Mouse (Mus musculus) lung, embryonic 15.5 days (tissue): ENCODE measurements around the gene Magi1. TPM values are rescaled to one million over a fixed set of nuclear protein-coding genes. Genes with fewer than 3 reads are reported as not detected.

Experiments used
- ATAC-seq: fragments of 200-750 bp; cut with Nextera tagmentation; 2 replicates; pipeline ENCODE4 v1.8.0; 2017; ENCODE audit warnings: moderate number of reproducible peaks, borderline replicate concordance; ENCODE audit not compliant: low FRiP score, low TSS enrichment; ENCODE audit errors: extremely low read depth
- H3K27ac ChIP-seq: fragments of 300-500 bp; sonication (generic); 2 replicates; pipeline ENCODE4 v1.5.1; 2015; ENCODE audit warnings: moderate library complexity, mild to moderate bottlenecking, inconsistent platforms
- H3K27me3 ChIP-seq: fragments of 300-500 bp; sonication (generic); 2 replicates; pipeline ENCODE4 v1.6.1; 2015; ENCODE audit warnings: inconsistent platforms
- H3K36me3 ChIP-seq: fragments of 300-500 bp; sonication (generic); 2 replicates; pipeline ENCODE4 v1.6.1; 2015; ENCODE audit warnings: inconsistent platforms
- H3K4me1 ChIP-seq: fragments of 300-500 bp; sonication (generic); 2 replicates; pipeline ENCODE4 v1.6.1; 2015; ENCODE audit warnings: inconsistent platforms
- H3K4me2 ChIP-seq: fragments of 300-500 bp; sonication (generic); 2 replicates; pipeline ENCODE4 v1.6.1; 2015; ENCODE audit warnings: inconsistent platforms, mild to moderate bottlenecking, moderate library complexity
- H3K4me3 ChIP-seq: fragments of 300-500 bp; sonication (generic); 2 replicates; pipeline ENCODE4 v1.5.1; 2015; ENCODE audit warnings: mild to moderate bottlenecking, inconsistent platforms
- H3K9ac ChIP-seq: fragments of 300-500 bp; sonication (generic); 2 replicates; pipeline ENCODE4 v1.6.1; 2015; ENCODE audit warnings: inconsistent platforms
- H3K9me3 ChIP-seq: fragments of 300-500 bp; sonication (generic); 2 replicates; pipeline ENCODE4 v1.6.1; 2016; ENCODE audit warnings: inconsistent platforms
- WGBS: fragments of 180-500 bp; shearing (Covaris S2); methylation state at CpG from one replicate; pipeline ENCODE4 v1.1.7; 2015; 5-methylcytosine and 5-hydroxymethylcytosine counted together
- polyA plus RNA-seq: library from polyadenylated mRNA; unstranded; fragments of >200 nt; fragmentation: Nextera tagmentation; extraction: Ambion mirVana; gene quantifications from 2 replicates; pipeline ENCODE4 v1.2.1, GENCODE M21; 2015

Magi1 gene
- polyA plus RNA-seq, 1 experiment from 2014 or later, result 9.0 TPM

GRCm38 (mm10) chr6:93723226-93723625 is 560.5 kb downstream of the Magi1 start:
- Histone ChIP-seq H3K4me1 (peaks cover 16% of the 10 kb centered on the region), H3K27ac (no peak overlapping the region), H3K4me3 (no peak overlapping the region), H3K27me3 (peaks cover 6% of the 10 kb centered on the region; the same call in 1 of the 2 replicates), H3K9me3 (no peaks in the 10 kb centered on the region), H3K4me2 (no peak overlapping the region), H3K9ac (no peak overlapping the region), H3K36me3 (no peaks in the 10 kb centered on the region)
- no peak for ATAC-seq
- WGBS, result 49% methylated on average over 2 of the region's 2 CpGs

- ATAC-seq, result no peak
- WGBS, result 57% methylated on average over 4 of the region's 4 CpGs
- Histone ChIP-seq H3K9me3 (no peaks in the 10 kb centered on the region), H3K4me1 (peaks cover 13% of the 10 kb centered on the region), H3K9ac (no peak overlapping the region), H3K27me3 (peaks cover 31% of the 10 kb centered on the region), H3K36me3 (no peaks in the 10 kb centered on the region), H3K4me3 (no peak overlapping the region), H3K4me2 (no peak overlapping the region), H3K27ac (no peak overlapping the region)
These were observed 564.2 kb downstream of the Magi1 start for GRCm38 (mm10) chr6:93719532-93719931.

GRCm38 (mm10) chr6:93718385-93718784 is 565.3 kb downstream of the Magi1 start:
- Histone ChIP-seq H3K4me2 (0 out of 2 replicates have a peak overlapping the region, but pooled peaks have one; percentile 8), H3K4me1 (peaks cover 13% of the 10 kb centered on the region), H3K4me3 (no peak overlapping the region), H3K36me3 (no peaks in the 10 kb centered on the region), H3K9me3 (no peaks in the 10 kb centered on the region), H3K27ac (no peak overlapping the region), H3K9ac (no peak overlapping the region), H3K27me3 (peaks cover 31% of the 10 kb centered on the region)
- 12% methylated on average over 5 of the region's 5 CpGs for WGBS
- ATAC-seq, result no peak

GRCm38 (mm10) chr6:93717826-93718375 is 565.8 kb downstream of the Magi1 start:
- ATAC-seq, result no peak

GRCm38 (mm10) chr6:93716686-93717625 is 566.8 kb downstream of the Magi1 start:
- Histone ChIP-seq H3K9ac (no peak overlapping the region), H3K4me1 (peaks cover 13% of the 10 kb centered on the region), H3K36me3 (no peaks in the 10 kb centered on the region), H3K9me3 (no peaks in the 10 kb centered on the region), H3K27ac (no peak overlapping the region), H3K4me2 (peak overlapping the region; percentile 40), H3K4me3 (peak overlapping the region; percentile 17; the same call in 1 of the 2 replicates), H3K27me3 (peaks cover 31% of the 10 kb centered on the region)
- ATAC-seq, result no peak
- 12% methylated on average over 24 of the region's 24 CpGs for WGBS

More at GRCm38 (mm10) chr6:93717826-93718375, 565.8 kb downstream of the Magi1 start:
- H3K4me3 ChIP-seq, result no peak overlapping the region
- no peaks in the 10 kb centered on the region for H3K36me3 ChIP-seq
- H3K27me3 ChIP-seq, result peaks cover 31% of the 10 kb centered on the region
- no peaks in the 10 kb centered on the region for H3K9me3 ChIP-seq
- H3K4me1 ChIP-seq, result peaks cover 13% of the 10 kb centered on the region
- no peak overlapping the region for H3K27ac ChIP-seq
- no peak overlapping the region for H3K9ac ChIP-seq
- 36% methylated on average over 7 of the region's 7 CpGs for WGBS
- H3K4me2 ChIP-seq, result 0 out of 2 replicates have a peak overlapping the region, but pooled peaks have one; percentile 40

GRCm38 (mm10) chr6:93715181-93716180 is 568.2 kb downstream of the Magi1 start:
- Histone ChIP-seq H3K4me2 (peak overlapping the region; percentile 40), H3K27ac (no peak overlapping the region), H3K36me3 (no peaks in the 10 kb centered on the region), H3K9me3 (no peaks in the 10 kb centered on the region), H3K4me1 (peaks cover 13% of the 10 kb centered on the region), H3K9ac (no peak overlapping the region), H3K27me3 (peaks cover 31% of the 10 kb centered on the region), H3K4me3 (0 out of 2 replicates have a peak overlapping the region, but pooled peaks have one; percentile 17)
- WGBS, result 39% methylated on average over 24 of the region's 24 CpGs
- no peak for ATAC-seq

GRCm38 (mm10) chr6:93704350-93704749 is 579.4 kb downstream of the Magi1 start:
- ATAC-seq, result no peak
- Histone ChIP-seq H3K4me2 (no peak overlapping the region), H3K9ac (no peak overlapping the region), H3K9me3 (no peaks in the 10 kb centered on the region), H3K4me3 (no peak overlapping the region), H3K27ac (no peak overlapping the region), H3K4me1 (no peaks in the 10 kb centered on the region), H3K27me3 (no peaks in the 10 kb centered on the region), H3K36me3 (no peaks in the 10 kb centered on the region)
- WGBS, result 77% methylated on average over 5 of the region's 5 CpGs

GRCm38 (mm10) chr6:93699436-93699835 is 584.3 kb downstream of the Magi1 start:
- Histone ChIP-seq H3K9me3 (no peaks in the 10 kb centered on the region), H3K4me2 (no peak overlapping the region), H3K4me3 (no peak overlapping the region), H3K4me1 (0 out of 2 replicates have a peak, but pooled peaks cover 7% of the 10 kb centered on the region), H3K36me3 (no peaks in the 10 kb centered on the region), H3K27me3 (no peaks in the 10 kb centered on the region), H3K27ac (no peak overlapping the region), H3K9ac (no peak overlapping the region)
- 51% methylated on average over 13 of the region's 13 CpGs for WGBS
- ATAC-seq, result no peak

GRCm38 (mm10) chr6:93697956-93698355 is 585.8 kb downstream of the Magi1 start:
- Histone ChIP-seq H3K4me3 (no peak overlapping the region), H3K27me3 (no peaks in the 10 kb centered on the region), H3K4me2 (no peak overlapping the region), H3K27ac (no peak overlapping the region), H3K9ac (no peak overlapping the region), H3K4me1 (0 out of 2 replicates have a peak, but pooled peaks cover 7% of the 10 kb centered on the region), H3K9me3 (no peaks in the 10 kb centered on the region), H3K36me3 (no peaks in the 10 kb centered on the region)
- 50% methylated on average over 5 of the region's 5 CpGs for WGBS
- no peak for ATAC-seq

GRCm38 (mm10) chr6:93678766-93679165 is 605.0 kb downstream of the Magi1 start:
- no peaks in the 10 kb centered on the region for H3K4me1 ChIP-seq
- no peaks in the 10 kb centered on the region for H3K9me3 ChIP-seq
- no peak overlapping the region for H3K4me2 ChIP-seq
- no peak overlapping the region for H3K4me3 ChIP-seq
- H3K27ac ChIP-seq, result no peak overlapping the region
- H3K36me3 ChIP-seq, result no peaks in the 10 kb centered on the region; the same call in 1 of the 2 replicates
- WGBS, result 75% methylated on average over 17 of the region's 17 CpGs
- H3K27me3 ChIP-seq, result no peaks in the 10 kb centered on the region
- no peak for ATAC-seq
- H3K9ac ChIP-seq, result no peak overlapping the region

- Histone ChIP-seq H3K9ac (no peak overlapping the region), H3K9me3 (no peaks in the 10 kb centered on the region), H3K4me3 (no peak overlapping the region), H3K4me2 (no peak overlapping the region), H3K36me3 (no peaks in the 10 kb centered on the region), H3K27me3 (no peaks in the 10 kb centered on the region), H3K4me1 (no peaks in the 10 kb centered on the region), H3K27ac (no peak overlapping the region)
- no peak for ATAC-seq
- WGBS, result 71% methylated on average over 2 of the region's 2 CpGs
These were observed 617.0 kb downstream of the Magi1 start for GRCm38 (mm10) chr6:93666731-93667130.
